Mouse (Mus musculus): ENCODE data around the gene Azin2. TPM values are rescaled to one million over a fixed set of nuclear protein-coding genes. Genes with fewer than 3 reads are reported as not detected.

Gene Azin2
- polyA plus RNA-seq, 1 experiment from 2014 or later, result 17.6 TPM

DNA sequence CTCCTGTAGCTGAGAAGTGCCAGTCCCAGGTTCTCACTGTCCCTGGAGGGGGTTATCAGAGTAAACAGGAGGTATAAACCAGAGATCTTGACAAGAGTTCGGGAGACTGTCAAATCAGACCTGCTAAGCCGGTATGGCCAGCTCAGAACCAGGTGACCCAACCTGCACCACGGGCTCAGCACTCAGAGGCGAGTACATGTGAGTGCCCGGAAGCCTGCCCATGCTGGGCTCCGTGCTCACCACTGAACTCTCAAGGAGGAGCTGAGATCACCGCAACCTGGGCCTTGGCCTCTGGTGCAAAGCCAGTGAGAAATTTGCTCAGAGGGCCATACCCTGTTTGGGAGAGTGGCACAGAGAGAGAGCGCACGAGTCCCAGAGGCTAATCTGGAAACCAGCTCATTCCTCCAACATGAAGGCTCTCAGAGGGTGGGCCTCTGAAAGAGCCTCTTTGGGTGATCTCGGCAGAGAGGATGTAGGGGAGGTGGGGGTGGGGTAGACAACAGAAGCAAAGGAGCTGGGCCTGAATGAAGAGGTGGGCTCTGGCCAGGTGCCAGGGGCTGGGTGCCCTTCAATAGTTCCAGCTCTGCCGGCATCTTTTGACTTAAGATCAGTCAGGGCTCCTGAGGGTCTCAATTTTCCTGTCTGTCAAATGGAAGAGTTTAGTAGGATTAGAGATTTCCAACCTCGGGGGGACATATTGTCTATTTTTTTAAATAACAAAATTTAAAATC lies 54.8 kb downstream of the Azin2 start:
- Histone ChIP-seq H3K4me3 (ENCODE audit: low read depth, low read length) (no peak overlapping the region), H3K4me2 (no peak overlapping the region), H3K4me1 (ENCODE audit: insufficient read depth) (peaks cover 6% of the 10 kb centered on the region), H3K9ac (no peak overlapping the region), H3K36me3 (ENCODE audit: insufficient read depth) (peaks cover 23% of the 10 kb centered on the region), H3K27ac (ENCODE audit: low read depth) (peak overlapping the region; percentile 18; the same call in 1 of the 2 replicates), H3K9me3 (ENCODE audit: low read depth, low read length) (no peaks in the 10 kb centered on the region), H3K27me3 (ENCODE audit: insufficient read depth, low read length) (no peaks in the 10 kb centered on the region)
- ATAC-seq (ENCODE audit: insufficient read depth) (peak; percentile 55), DNase-seq (peak; percentile 39)
- WGBS, result 56% methylated on average over 12 of the region's 12 CpGs
- TF ChIP-seq CTCF (IDR thresholded peaks at IDR 0.05; ENCODE audit: low read depth), result no peak

DNA sequence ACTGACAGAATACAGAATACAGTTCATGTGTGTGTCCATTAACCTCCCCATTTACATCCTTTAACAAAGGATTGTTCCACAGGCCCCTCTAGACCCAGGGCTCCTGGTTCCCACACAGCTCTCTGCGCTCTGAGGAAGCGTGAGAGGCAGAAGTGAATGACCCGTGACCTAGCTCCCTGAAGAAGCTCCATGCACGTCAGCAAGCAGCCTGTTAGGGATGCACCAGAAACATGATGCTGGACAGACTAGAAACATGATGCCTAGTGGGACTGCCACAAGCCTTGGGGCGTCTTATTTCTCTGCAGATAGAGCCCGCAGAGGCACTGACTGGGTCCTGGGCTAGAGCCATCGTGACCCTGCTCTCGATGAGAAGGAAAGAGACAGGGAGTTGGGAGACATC lies 55.5 kb downstream of the Azin2 start:
- peaks cover 6% of the 10 kb centered on the region for H3K4me1 ChIP-seq (ENCODE audit: insufficient read depth)
- ATAC-seq (ENCODE audit: insufficient read depth) (no peak), DNase-seq (no peak)
- no peak overlapping the region for H3K9ac ChIP-seq
- no peak overlapping the region for H3K4me3 ChIP-seq (ENCODE audit: low read depth, low read length)
- WGBS, result 60% methylated on average over 8 of the region's 8 CpGs
- peak overlapping the region; percentile 18; the same call in 1 of the 2 replicates for H3K27ac ChIP-seq (ENCODE audit: low read depth)
- H3K27me3 ChIP-seq (ENCODE audit: insufficient read depth, low read length), result no peaks in the 10 kb centered on the region
- no peak for TF ChIP-seq CTCF (IDR thresholded peaks at IDR 0.05; ENCODE audit: low read depth)
- no peak overlapping the region for H3K4me2 ChIP-seq
- H3K36me3 ChIP-seq (ENCODE audit: insufficient read depth), result peaks cover 25% of the 10 kb centered on the region
- no peaks in the 10 kb centered on the region for H3K9me3 ChIP-seq (ENCODE audit: low read depth, low read length)

DNA sequence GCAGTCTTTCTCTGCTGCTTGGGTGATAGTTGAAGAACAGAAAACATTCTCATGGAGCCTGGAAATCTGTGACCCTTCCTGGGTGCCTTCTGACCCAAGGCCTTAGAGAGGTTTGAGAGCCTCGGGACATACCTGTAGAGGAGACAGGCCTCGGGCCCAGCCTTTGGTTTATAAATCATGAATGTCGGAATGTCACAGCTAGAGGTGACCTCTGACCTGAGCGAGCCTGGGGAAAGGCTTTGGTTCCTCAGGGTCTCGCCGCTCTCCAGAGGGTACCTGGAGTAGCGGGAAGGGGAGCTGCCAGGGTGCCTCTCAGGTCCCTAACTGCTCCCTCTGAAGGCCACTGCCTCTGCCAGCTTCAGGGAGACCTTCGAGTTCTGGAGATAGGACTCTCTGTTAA lies 57.0 kb downstream of the Azin2 start:
- H3K27ac ChIP-seq (ENCODE audit: low read depth), result no peak overlapping the region
- TF ChIP-seq CTCF (IDR thresholded peaks at IDR 0.05; ENCODE audit: low read depth), result no peak
- H3K4me1 ChIP-seq (ENCODE audit: insufficient read depth), result peaks cover 6% of the 10 kb centered on the region
- DNase-seq (no peak), ATAC-seq (ENCODE audit: insufficient read depth) (no peak)
- no peak overlapping the region for H3K4me3 ChIP-seq (ENCODE audit: low read depth, low read length)
- no peaks in the 10 kb centered on the region for H3K9me3 ChIP-seq (ENCODE audit: low read depth, low read length)
- 31% methylated on average over 8 of the region's 8 CpGs for WGBS
- no peak overlapping the region for H3K9ac ChIP-seq
- H3K27me3 ChIP-seq (ENCODE audit: insufficient read depth, low read length), result no peaks in the 10 kb centered on the region
- H3K36me3 ChIP-seq (ENCODE audit: insufficient read depth), result peaks cover 21% of the 10 kb centered on the region
- no peak overlapping the region for H3K4me2 ChIP-seq

DNA sequence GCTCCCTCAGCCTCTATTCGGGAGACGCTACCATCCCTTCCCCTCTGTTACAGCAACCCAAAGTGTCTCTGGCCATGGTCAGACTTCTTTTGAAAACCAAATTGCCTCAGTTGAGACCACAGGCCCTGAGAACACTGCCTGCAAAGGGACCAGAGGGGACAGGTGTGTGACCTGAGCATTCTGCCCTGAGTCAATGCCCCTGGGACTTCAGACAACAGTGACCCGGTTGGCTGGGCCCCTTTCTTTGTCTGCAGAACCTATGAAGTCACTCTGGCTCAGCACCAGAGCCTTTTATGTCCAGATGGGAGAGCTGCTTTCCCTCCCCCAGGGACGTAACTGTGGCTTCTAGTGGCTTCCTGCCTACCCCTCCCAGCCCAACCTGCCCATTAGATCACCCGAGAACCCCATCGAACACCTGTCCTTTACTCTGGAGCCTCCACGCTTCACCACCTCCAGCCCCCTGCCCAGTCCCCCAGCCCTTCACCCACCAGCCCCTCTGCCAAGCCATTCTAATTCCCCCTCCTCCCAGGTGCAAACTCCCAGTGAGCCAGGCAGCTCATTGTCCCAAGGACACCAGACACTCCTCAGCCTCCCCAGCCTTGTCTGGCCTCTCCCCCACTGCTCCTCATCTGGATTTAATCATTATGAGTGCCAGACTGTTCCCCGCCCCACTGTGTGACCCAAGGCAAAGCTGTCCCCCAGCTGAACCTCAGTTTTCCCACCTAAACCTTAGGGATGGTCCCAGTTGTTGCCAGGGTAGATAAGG lies 58.0 kb downstream of the Azin2 start:
- ATAC-seq (ENCODE audit: insufficient read depth), result no peak
- Histone ChIP-seq H3K4me1 (ENCODE audit: insufficient read depth) (peaks cover 15% of the 10 kb centered on the region), H3K4me3 (ENCODE audit: low read depth, low read length) (no peak overlapping the region), H3K4me2 (no peak overlapping the region), H3K9ac (no peak overlapping the region), H3K27ac (ENCODE audit: low read depth) (no peak overlapping the region), H3K36me3 (ENCODE audit: insufficient read depth) (peaks cover 12% of the 10 kb centered on the region), H3K9me3 (ENCODE audit: low read depth, low read length) (no peaks in the 10 kb centered on the region), H3K27me3 (ENCODE audit: insufficient read depth, low read length) (no peaks in the 10 kb centered on the region)
- no peak for DNase-seq
- WGBS, result 62% methylated on average over 8 of the region's 8 CpGs
- TF ChIP-seq CTCF (IDR thresholded peaks at IDR 0.05; ENCODE audit: low read depth), result no peak

DNA sequence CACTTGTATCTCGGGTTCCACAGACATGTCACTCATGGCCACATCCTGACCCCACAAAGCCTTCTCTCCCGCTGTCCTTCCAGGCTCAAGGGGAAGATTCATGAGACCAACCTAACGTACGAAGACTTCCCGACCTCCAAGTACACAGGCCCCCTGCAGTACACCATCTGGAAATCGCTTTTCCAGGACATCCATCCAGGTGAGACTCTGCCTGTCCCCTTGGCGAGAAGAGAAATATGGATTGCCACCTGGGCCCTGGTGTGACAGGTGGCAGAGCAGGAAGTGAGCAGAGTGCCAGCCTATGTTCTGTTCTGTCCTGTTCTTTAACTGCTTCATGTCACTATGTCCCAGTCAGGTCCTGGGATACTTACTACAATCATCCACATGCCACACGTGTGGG lies 59.9 kb downstream of the Azin2 start:
- no peak overlapping the region for H3K4me2 ChIP-seq
- H3K4me1 ChIP-seq (ENCODE audit: insufficient read depth), result peaks cover 31% of the 10 kb centered on the region
- no peak overlapping the region for H3K27ac ChIP-seq (ENCODE audit: low read depth)
- no peaks in the 10 kb centered on the region for H3K27me3 ChIP-seq (ENCODE audit: insufficient read depth, low read length)
- WGBS, result 82% methylated on average over 8 of the region's 8 CpGs
- H3K9ac ChIP-seq, result no peak overlapping the region
- H3K4me3 ChIP-seq (ENCODE audit: low read depth, low read length), result no peak overlapping the region
- DNase-seq (no peak), ATAC-seq (ENCODE audit: insufficient read depth) (no peak)
- peaks cover 12% of the 10 kb centered on the region; the same call in 1 of the 2 replicates for H3K36me3 ChIP-seq (ENCODE audit: insufficient read depth)
- TF ChIP-seq CTCF (IDR thresholded peaks at IDR 0.05; ENCODE audit: low read depth), result no peak
- no peaks in the 10 kb centered on the region for H3K9me3 ChIP-seq (ENCODE audit: low read depth, low read length)

DNA sequence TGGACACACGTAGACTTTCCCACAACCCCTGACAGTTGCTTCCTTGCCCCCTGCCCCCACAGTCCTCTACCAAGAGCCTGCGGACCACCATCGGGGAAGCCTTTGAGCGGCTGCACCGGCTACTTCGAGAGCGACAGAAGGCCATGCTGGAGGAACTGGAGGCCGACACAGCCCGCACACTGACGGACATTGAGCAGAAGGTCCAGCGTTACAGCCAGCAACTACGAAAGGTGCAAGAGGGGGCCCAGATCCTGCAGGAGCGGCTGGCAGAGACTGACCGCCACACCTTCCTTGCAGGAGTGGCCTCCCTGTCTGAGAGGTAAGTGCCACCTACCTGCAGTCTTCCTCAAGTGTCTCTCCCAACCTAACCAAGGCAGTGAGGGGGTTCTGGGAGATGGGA lies 61.8 kb downstream of the Azin2 start:
- Histone ChIP-seq H3K4me3 (ENCODE audit: low read depth, low read length) (no peak overlapping the region), H3K9me3 (ENCODE audit: low read depth, low read length) (no peaks in the 10 kb centered on the region), H3K4me2 (no peak overlapping the region), H3K27ac (ENCODE audit: low read depth) (peak overlapping the region; percentile 93; the same call in 1 of the 2 replicates), H3K9ac (no peak overlapping the region), H3K36me3 (ENCODE audit: insufficient read depth) (peaks cover 12% of the 10 kb centered on the region; the same call in 1 of the 2 replicates), H3K4me1 (ENCODE audit: insufficient read depth) (peaks cover 31% of the 10 kb centered on the region), H3K27me3 (ENCODE audit: insufficient read depth, low read length) (no peaks in the 10 kb centered on the region)
- no peak for DNase-seq
- ATAC-seq (ENCODE audit: insufficient read depth), result no peak
- TF ChIP-seq CTCF (IDR thresholded peaks at IDR 0.05; ENCODE audit: low read depth), result no peak
- 80% methylated on average over 14 of the region's 14 CpGs for whole genome bisulfite sequencing

DNA sequence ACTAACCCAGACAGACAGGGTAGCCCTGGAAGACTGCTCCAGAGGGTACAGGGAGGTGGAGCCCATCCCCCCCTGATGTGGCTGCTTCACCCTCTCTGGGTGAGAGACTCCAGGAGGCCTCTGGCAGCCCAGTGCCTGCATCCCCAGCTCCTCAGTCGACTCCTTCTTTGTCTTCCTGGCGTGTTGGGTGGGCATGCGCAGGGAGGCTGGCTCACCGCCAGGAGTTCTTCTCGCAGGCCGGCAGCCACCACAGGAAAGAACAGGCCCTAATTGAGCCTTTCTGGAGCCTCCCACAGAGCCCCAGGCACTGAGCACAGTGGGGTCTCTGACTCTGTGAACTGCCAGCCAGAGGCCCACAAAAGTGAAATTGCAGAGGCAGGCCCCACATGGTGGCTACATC lies 62.9 kb downstream of the Azin2 start:
- Histone ChIP-seq H3K4me2 (no peak overlapping the region), H3K36me3 (ENCODE audit: insufficient read depth) (peaks cover 12% of the 10 kb centered on the region; the same call in 1 of the 2 replicates), H3K9ac (peak overlapping the region; percentile 27), H3K27me3 (ENCODE audit: insufficient read depth, low read length) (no peaks in the 10 kb centered on the region), H3K27ac (ENCODE audit: low read depth) (peak overlapping the region; percentile 93), H3K9me3 (ENCODE audit: low read depth, low read length) (no peaks in the 10 kb centered on the region), H3K4me1 (ENCODE audit: insufficient read depth) (peaks cover 29% of the 10 kb centered on the region), H3K4me3 (ENCODE audit: low read depth, low read length) (no peak overlapping the region)
- TF ChIP-seq CTCF (IDR thresholded peaks at IDR 0.05; ENCODE audit: low read depth), result peak; percentile 36
- WGBS, result 4% methylated on average over 6 of the region's 6 CpGs
- peak; percentile 87 for ATAC-seq (ENCODE audit: insufficient read depth)
- DNase-seq, result peak; percentile 97

All from lung, embryonic 14.5 days (tissue).